Mouse (Mus musculus): Measurements from ENCODE around the gene Ost4.

DNA sequence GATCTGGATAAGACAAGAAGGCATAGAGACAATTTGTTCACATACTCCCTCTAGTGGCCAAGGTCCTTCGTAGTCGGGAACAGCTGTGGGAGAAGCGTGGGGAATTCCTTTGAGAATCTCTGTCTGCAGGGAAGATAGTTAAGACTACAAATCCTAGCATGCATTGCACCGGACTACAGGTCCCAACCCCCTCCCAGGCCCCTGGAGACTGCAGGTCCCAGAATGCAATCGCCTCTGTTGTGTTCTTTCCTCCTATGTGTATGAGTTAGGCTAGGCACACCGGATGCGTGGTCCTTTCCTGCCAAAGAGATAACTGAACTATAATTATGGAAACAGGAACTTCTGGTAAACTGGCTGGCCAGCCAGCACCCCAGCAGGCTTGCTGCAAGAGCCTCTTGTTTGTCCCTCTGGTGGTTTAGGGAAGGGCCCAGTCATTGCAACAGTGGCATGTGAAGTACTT lies 8.4 kb upstream of the Ost4 start:
- TF ChIP-seq CTCF (conservative IDR thresholded peaks at IDR 0.05; ENCODE audit: low read length): peak; percentile 52
- TF ChIP-seq POU5F1 (IDR thresholded peaks at IDR 0.05; ENCODE audit: borderline replicate concordance, low read length): no peak

Measured in E14TG2a.4 (cell line).